Mouse (Mus musculus): ENCODE data around the gene Adgrg3. TPM values are rescaled to one million over a fixed set of nuclear protein-coding genes. Genes with fewer than 3 reads are reported as not detected.

Gene Adgrg3
- polyA plus RNA-seq, 1 experiment from 2014 or later: 0.88 TPM

DNA sequence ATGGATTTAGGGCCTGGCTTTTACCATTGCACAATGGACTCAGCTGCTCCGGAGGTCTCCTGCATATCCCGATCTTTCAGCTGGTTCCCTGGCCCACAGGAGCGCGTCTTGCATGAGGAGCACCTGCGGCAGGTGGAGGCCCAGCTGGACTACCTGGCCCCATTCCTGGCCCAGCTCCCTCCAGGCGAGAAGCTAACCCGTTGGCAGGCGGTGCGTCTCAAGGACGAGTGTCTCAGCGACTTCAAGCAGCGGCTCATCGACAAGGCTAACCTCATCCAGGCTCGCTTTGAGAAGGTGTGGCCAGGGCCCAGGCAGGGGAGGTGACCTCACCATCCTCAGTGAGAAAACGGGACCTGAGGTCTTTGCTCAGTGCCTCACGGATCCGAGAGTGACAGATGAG lies 58.7 kb downstream of the Adgrg3 start:
- Histone ChIP-seq H3K4me2 (no peak overlapping the region), H3K9ac (no peak overlapping the region), H3K36me3 (replicated peaks) (no peaks in the 10 kb centered on the region), H3K27ac (no peak overlapping the region), H3K4me1 (peaks cover 4% of the 10 kb centered on the region), H3K4me3 (no peak overlapping the region), H3K9me3 (no peaks in the 10 kb centered on the region), H3K27me3 (replicated peaks) (no peaks in the 10 kb centered on the region)
- no peak for ATAC-seq (replicated peaks)
- 84% methylated on average over 17 of the region's 17 CpGs for WGBS

DNA sequence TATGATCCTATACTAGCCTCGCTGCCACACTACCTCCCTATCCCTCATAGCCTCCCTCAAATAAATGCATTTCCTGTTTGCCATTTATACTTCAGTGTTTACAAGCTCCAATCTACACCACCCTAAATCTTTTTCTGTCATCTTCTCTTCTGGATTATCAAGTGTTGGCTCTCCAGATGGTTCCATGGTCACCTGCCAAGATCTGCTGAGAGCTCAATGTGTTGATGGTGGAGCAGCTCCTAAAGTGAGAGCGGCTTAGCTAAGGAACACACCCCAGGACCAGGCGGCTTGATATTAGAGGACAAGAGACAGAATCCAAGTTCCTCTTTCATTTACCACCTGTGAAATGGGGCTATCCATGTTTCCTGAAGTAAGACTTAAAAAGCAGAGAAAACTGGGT lies 60.6 kb downstream of the Adgrg3 start:
- H3K27me3 ChIP-seq (replicated peaks): no peaks in the 10 kb centered on the region
- peaks cover 21% of the 10 kb centered on the region for H3K4me1 ChIP-seq
- H3K4me3 ChIP-seq: no peak overlapping the region
- no peak overlapping the region for H3K4me2 ChIP-seq
- no peak overlapping the region for H3K27ac ChIP-seq
- WGBS: 82% methylated on average over 3 of the region's 3 CpGs
- no peak overlapping the region for H3K9ac ChIP-seq
- no peak for ATAC-seq (replicated peaks)
- no peaks in the 10 kb centered on the region for H3K36me3 ChIP-seq (replicated peaks)
- H3K9me3 ChIP-seq: no peaks in the 10 kb centered on the region

DNA sequence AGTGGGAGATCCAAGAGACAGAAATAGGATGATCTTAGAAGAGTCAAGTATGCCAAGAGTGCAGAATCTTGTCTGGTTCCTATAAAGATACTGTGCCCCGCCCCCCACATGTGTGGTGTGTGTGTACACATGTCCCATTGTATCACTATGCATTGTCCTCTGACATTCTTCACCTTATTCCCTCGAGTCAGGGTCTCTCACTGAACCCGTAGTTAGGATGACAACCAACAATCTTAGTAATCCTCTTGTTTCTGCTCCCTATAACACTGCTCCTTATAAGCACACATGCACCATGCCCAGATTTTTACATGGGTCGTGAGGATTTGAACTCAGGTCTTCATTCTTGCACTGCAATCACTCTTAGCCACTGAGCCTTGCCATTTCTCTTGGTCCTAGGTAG lies 61.8 kb downstream of the Adgrg3 start:
- 85% methylated on average over 4 of the region's 4 CpGs for WGBS
- Histone ChIP-seq H3K4me2 (no peak overlapping the region), H3K9me3 (no peaks in the 10 kb centered on the region), H3K9ac (no peak overlapping the region), H3K27ac (no peak overlapping the region), H3K4me3 (no peak overlapping the region), H3K4me1 (peaks cover 29% of the 10 kb centered on the region), H3K36me3 (replicated peaks) (no peaks in the 10 kb centered on the region; the same call in 1 of the 2 replicates), H3K27me3 (replicated peaks) (no peaks in the 10 kb centered on the region)
- ATAC-seq (replicated peaks): no peak

DNA sequence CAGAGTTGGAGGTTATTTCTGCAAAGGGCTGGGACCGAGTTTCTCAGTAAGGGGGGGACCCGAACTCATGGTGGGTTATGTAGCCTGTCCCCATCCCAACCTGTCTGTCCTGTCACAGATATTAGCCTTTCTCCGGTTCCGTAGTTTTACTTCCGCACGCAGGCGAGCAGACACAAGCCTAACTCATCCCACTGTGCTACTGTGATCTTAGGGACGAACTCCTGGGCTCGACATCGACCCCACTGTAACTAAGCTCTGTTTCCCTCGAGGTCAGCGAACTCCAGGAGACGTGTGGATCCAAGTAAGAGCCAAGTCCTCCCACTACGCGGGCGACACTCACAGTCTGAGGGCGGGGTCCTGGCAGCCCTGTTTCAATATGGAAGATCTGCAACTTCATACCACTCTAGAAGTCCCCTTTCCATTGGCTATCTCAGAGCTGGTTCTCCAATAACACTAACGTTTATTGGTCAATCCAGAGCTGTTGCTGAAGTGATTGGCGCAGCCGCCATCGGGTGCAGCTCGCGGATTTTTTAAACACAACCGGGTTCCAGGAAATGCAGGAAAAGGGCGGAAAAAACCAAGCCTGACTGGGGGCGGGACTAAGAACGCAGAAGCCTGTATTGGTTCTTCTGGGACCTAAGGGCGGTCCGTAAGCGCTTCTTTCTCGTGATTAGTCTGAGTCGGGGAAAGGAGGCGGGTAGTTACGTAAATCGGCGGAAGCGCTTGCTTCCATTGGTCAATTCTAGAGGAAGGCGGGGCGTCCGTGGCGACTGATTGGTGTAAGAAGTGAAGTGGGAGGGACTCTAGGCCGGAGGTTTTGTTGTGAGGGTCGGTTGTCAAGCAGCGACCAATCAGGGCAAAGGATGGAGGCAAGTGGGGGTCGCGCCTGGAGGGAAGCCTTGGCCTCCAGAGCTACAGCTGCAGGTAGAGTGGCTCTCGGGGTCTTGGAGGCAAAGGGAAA lies 63.2 kb downstream of the Adgrg3 start, which contains the start of gene Katnb1:
Katnb1 (plus strand) TSS at position 806 of the 961 bp plus-strand sequence.
- peak within 1 kb of the TSS; percentile 79 for H3K4me3 ChIP-seq
- H3K27me3 ChIP-seq (replicated peaks): no peaks in the 10 kb centered on the region
- peaks cover 29% of the 10 kb centered on the region for H3K4me1 ChIP-seq
- H3K9me3 ChIP-seq: no peaks in the 10 kb centered on the region
- H3K36me3 ChIP-seq (replicated peaks): no peaks in the 10 kb centered on the region; the same call in 1 of the 2 replicates
- ATAC-seq (replicated peaks): peak; percentile 98
- peak within 1 kb of the TSS; percentile 78 for H3K4me2 ChIP-seq
- H3K27ac ChIP-seq: peak within 1 kb of the TSS; percentile 81
- WGBS: under 1% methylated on average over 47 of the region's 47 CpGs
- H3K9ac ChIP-seq: peak within 1 kb of the TSS; percentile 82

DNA sequence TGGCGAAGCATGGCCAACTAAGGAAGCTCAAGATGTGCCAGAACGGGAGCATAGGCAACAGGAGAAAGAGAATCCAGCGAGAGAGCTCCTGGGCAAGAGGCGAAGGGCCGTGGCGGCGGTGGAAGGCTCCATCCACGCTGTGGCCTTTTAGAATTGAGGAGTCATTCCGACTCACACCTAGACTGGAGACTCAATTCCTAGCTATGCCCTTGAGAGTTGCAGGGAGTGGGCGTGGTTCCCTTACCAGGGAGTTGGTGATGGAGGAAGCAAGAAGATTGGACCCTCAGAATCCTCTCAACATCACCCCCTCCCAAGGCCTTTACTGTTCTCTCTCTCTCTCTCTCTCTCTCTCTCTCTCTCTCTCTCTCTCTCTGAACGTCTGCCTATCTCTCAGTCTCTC lies 64.2 kb downstream of the Adgrg3 start:
- H3K27me3 ChIP-seq (replicated peaks): no peaks in the 10 kb centered on the region
- peak overlapping the region; percentile 82 for H3K9ac ChIP-seq
- peak overlapping the region; percentile 81 for H3K27ac ChIP-seq
- H3K9me3 ChIP-seq: no peaks in the 10 kb centered on the region
- no peak for ATAC-seq (replicated peaks)
- H3K4me2 ChIP-seq: peak overlapping the region; percentile 68
- H3K4me3 ChIP-seq: peak overlapping the region; percentile 79
- H3K4me1 ChIP-seq: peaks cover 29% of the 10 kb centered on the region
- 10% methylated on average over 11 of the region's 11 CpGs for WGBS
- no peaks in the 10 kb centered on the region; the same call in 1 of the 2 replicates for H3K36me3 ChIP-seq (replicated peaks)

DNA sequence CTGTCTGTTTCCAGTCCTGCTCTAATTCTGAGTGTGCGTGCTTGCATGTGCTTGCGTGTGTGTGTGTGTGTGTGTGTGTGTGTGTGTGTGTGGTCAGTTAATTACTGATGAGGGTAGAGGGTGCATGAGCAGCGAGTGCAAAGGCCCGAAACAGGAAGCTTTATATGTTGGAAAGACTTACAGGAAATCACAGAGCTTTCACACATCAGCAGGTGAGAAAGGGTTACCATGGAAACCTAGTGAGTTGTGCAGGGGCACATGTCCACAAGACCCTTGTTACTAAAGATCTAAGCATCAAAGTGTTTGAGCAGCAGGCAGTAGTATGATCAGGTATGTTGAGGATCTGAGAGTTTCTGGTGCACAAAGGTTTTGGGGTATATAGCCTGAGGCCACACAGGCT lies 66.8 kb downstream of the Adgrg3 start:
- H3K9me3 ChIP-seq: no peaks in the 10 kb centered on the region
- no peak for ATAC-seq (replicated peaks)
- H3K4me3 ChIP-seq: no peak overlapping the region
- no peak overlapping the region for H3K27ac ChIP-seq
- 93% methylated on average over 4 of the region's 4 CpGs for WGBS
- H3K4me1 ChIP-seq: peaks cover 29% of the 10 kb centered on the region
- no peaks in the 10 kb centered on the region for H3K27me3 ChIP-seq (replicated peaks)
- peaks cover 18% of the 10 kb centered on the region for H3K36me3 ChIP-seq (replicated peaks)
- no peak overlapping the region; the same call in 1 of the 2 replicates for H3K9ac ChIP-seq
- H3K4me2 ChIP-seq: no peak overlapping the region

DNA sequence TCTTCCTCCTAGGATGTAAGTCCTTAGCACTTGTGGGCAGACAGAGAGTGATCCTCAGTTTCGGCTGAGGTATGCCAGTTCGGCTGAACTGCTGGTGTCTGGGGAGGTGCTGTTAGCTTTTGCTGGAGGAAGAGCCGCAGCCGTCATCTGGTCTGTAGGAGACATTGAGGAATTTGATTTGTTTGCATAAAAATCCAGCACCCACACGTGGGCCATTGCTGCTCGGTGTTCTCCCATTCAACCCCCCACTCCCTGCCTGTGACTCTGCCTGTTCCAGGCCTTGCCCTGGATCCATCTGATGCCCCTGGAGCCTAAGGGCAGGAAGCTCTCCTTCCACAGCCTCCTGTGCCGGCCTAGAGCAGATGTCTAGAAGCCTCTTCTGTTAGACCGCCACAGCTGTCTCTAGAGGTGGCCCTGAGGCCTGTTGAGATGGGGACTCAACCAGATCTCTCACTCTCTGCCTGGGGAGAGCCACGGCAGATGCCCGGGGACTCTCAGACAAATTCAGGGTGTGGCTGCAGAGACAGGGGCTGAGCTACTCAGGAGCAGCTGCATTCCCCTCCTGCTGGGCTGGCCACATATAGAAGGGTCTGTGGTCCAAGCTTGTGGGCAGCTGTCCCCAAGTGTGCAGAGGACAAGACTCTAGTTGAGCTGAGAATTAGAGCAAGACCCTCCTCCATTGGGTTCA lies 67.4 kb downstream of the Adgrg3 start:
- H3K4me3 ChIP-seq: no peak overlapping the region
- no peaks in the 10 kb centered on the region for H3K9me3 ChIP-seq
- 90% methylated on average over 10 of the region's 10 CpGs for WGBS
- H3K4me2 ChIP-seq: no peak overlapping the region
- no peak for ATAC-seq (replicated peaks)
- H3K9ac ChIP-seq: no peak overlapping the region; the same call in 1 of the 2 replicates
- peaks cover 29% of the 10 kb centered on the region for H3K4me1 ChIP-seq
- peaks cover 19% of the 10 kb centered on the region for H3K36me3 ChIP-seq (replicated peaks)
- H3K27ac ChIP-seq: no peak overlapping the region
- H3K27me3 ChIP-seq (replicated peaks): no peaks in the 10 kb centered on the region

DNA sequence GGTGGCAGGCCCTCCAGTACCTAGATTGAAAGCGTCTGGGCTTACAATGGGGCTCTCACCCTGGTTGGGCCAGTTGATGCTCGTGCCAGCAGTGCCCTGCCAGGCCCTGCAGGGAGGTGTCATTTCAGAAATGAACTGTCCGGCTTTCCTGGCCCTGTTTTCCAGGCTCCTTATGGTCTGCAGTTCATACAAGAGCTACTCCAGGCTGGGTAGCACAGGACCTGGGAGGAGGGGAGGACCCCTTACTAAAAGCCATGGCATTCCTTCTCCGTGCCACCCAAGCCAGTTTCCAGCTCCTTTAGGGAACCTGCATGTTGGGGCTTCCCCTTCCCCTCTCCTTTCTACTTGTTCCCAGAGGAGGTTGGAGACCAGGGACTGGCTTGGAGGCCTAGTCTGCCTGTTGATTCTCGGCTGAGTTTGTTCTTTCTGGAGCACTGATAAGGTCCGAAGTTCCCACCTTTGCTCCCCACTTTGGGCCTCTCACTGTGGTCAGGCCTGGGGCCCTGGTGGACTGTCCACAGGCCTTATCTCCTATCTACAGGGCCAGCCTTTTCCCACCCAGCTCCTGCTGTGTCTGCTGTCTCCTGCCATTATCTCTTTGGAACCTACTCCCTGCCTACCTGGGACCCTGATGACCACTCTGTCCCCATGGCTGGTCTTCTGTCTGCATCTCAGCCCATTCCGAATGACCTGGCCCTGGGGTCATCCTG lies 68.1 kb downstream of the Adgrg3 start:
- Histone ChIP-seq H3K9ac (no peak overlapping the region; the same call in 1 of the 2 replicates), H3K9me3 (no peaks in the 10 kb centered on the region), H3K4me1 (peaks cover 25% of the 10 kb centered on the region), H3K27ac (no peak overlapping the region), H3K4me3 (no peak overlapping the region), H3K27me3 (replicated peaks) (no peaks in the 10 kb centered on the region), H3K4me2 (no peak overlapping the region), H3K36me3 (replicated peaks) (peaks cover 19% of the 10 kb centered on the region)
- no peak for ATAC-seq (replicated peaks)
- 83% methylated on average over 7 of the region's 7 CpGs for WGBS

DNA sequence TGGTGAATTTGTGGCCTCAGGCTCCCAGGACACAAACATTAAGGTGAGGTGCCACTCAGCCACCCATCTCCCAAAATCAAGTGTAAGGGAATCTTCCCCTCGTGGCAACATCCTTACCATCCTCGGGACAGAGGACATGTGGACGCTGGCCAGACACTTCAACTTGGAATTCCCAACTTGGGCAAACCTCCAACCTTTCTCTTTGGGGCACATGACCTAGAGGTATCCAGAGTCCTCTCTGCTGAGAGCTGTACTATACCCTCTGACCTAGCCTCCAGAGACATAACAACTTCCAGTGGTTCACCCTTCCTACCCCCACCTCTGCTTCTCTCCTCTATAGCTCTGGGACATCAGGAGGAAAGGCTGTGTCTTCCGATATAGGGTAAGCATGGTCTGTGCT lies 76.1 kb downstream of the Adgrg3 start:
- H3K9me3 ChIP-seq: no peaks in the 10 kb centered on the region
- no peak overlapping the region for H3K4me3 ChIP-seq
- no peak overlapping the region for H3K27ac ChIP-seq
- no peaks in the 10 kb centered on the region for H3K27me3 ChIP-seq (replicated peaks)
- no peak overlapping the region for H3K4me2 ChIP-seq
- no peak overlapping the region for H3K9ac ChIP-seq
- H3K4me1 ChIP-seq: no peaks in the 10 kb centered on the region
- no peak for ATAC-seq (replicated peaks)
- H3K36me3 ChIP-seq (replicated peaks): peaks cover 45% of the 10 kb centered on the region
- 90% methylated on average over 4 of the region's 4 CpGs for WGBS

Other genes with a start within 250 kb of the Adgrg3 start
- gene Cx3cl1, start 245.7 kb upstream of the Adgrg3 start, polyA plus RNA-seq (2015; fragmentation: Nextera tagmentation; extraction: Ambion mirVana): 34.2 and 41.3 TPM in 2 replicates
- gene Ccl17, start 207.2 kb upstream of the Adgrg3 start, polyA plus RNA-seq (2015; fragmentation: Nextera tagmentation; extraction: Ambion mirVana): 0.50 and 0.74 TPM in 2 replicates
- gene Coq9, start 179.4 kb upstream of the Adgrg3 start, polyA plus RNA-seq (2015; fragmentation: Nextera tagmentation; extraction: Ambion mirVana): 56.8 and 58.3 TPM in 2 replicates
- 211 and 217 TPM in 2 replicates for gene Ciapin1, start 179.3 kb upstream of the Adgrg3 start, polyA plus RNA-seq (2015; fragmentation: Nextera tagmentation; extraction: Ambion mirVana)
- gene Polr2c, start 160.2 kb upstream of the Adgrg3 start, polyA plus RNA-seq (2015; fragmentation: Nextera tagmentation; extraction: Ambion mirVana): 117 and 122 TPM in 2 replicates
- gene Dok4, start 141.4 kb upstream of the Adgrg3 start, polyA plus RNA-seq (2015; fragmentation: Nextera tagmentation; extraction: Ambion mirVana): 92.9 and 99.7 TPM in 2 replicates
- 4.9 and 6.0 TPM in 2 replicates for gene Ccdc102a, start 99.6 kb upstream of the Adgrg3 start, polyA plus RNA-seq (2015; fragmentation: Nextera tagmentation; extraction: Ambion mirVana)
- gene Adgrg5, start 94.0 kb upstream of the Adgrg3 start, polyA plus RNA-seq (2015; fragmentation: Nextera tagmentation; extraction: Ambion mirVana): 0.05 TPM in 1 of 2 replicates, not detected in the other
- gene Adgrg1, start 42.9 kb upstream of the Adgrg3 start, polyA plus RNA-seq (2015; fragmentation: Nextera tagmentation; extraction: Ambion mirVana): 147 and 156 TPM in 2 replicates
- gene Drc7, start 37.4 kb downstream of the Adgrg3 start, polyA plus RNA-seq (2015; fragmentation: Nextera tagmentation; extraction: Ambion mirVana): 1.5 and 1.9 TPM in 2 replicates
- 49.5 and 49.8 TPM in 2 replicates for gene Katnb1, start 63.5 kb downstream of the Adgrg3 start, polyA plus RNA-seq (2015; fragmentation: Nextera tagmentation; extraction: Ambion mirVana)
- 29.8 and 33.9 TPM in 2 replicates for gene Kifc3, start 185.1 kb downstream of the Adgrg3 start, polyA plus RNA-seq (2015; fragmentation: Nextera tagmentation; extraction: Ambion mirVana)

All from midbrain, embryonic 15.5 days (tissue).